Mouse (Mus musculus) adrenal gland, adult 18-20 months (tissue): ENCODE results near the gene Gja5. TPM values are rescaled to one million over a fixed set of nuclear protein-coding genes. Genes with fewer than 3 reads are reported as not detected.

Experiments used
- DNase-seq, 2 experiments: peaks; one replicate each; pipeline ENCODE4 v3.0.0; 2021 to 2022; ENCODE audit warnings: low spot score in 2 of 2
- total RNA-seq, 2 experiments: library from RNA; stranded (reverse); gene quantifications; 1 replicate in 1 of 2; 2 replicates in 1 of 2; pipeline ENCODE4 v1.2.3; 2021

The Gja5 gene
- total RNA-seq, 2 experiments from 2014 or later, result 1.3 to 2.3 TPM

DNA sequence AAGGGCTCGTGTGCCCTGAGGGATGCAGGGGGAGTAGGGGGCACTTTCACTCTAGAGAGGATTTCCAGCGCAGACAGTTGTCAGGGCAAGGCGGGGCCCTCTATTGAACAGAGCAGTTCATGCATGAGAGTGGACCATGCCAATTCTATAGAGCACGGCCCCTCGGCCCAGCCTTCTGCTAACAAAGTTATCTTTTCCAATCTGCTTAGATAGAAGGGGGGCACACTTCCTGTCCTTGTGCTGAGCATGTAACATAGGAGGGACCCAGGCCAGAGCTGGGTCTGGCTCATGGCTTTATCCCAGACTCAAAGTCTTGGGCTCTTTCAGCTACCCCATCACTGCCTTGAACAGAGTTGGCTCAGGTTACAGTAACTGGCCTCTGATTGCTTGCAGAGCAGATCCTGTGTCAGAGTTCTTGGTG, 26.8 kb downstream of the Gja5 start:
- DNase-seq, result no peak

DNA sequence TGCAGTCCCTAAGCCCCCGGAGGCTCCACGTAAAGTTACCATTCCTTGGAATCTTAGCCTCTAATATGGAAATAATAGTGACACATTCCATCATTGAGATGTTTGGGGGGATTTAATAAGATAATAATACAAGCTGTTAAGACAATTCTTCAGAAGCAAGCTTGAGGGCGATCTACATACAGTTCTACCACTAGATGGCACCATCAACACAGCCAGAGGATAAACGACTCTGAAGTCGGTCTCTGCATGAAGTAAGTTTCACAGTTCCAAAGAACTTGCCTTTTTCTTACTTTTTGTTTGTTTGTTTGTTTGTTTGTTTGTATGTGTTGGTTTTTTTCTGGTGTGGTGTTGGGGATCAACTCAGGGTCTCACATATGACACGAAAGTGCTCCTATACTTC, 31.7 kb downstream of the Gja5 start:
- no peak for DNase-seq

DNA sequence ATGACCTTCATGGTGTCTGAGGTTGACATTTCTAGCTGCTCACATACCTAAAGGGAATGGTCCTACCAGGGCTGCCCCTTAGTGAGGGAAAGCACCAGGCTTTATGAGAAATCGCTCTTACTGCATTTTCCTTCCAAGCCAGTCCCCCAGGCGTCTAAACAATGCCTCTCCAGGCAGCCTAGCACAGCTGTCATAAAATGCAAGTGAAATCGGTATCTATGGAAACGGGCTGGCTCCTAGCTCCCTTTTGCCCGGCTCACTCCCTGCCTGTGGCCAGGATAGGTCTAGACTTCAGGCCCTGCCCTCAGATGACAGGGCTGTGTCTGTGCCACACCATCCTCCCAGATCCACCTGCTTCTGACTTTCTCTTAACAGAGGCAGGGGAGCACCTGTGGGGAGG, 33.1 kb downstream of the Gja5 start:
- no peak for DNase-seq

DNA sequence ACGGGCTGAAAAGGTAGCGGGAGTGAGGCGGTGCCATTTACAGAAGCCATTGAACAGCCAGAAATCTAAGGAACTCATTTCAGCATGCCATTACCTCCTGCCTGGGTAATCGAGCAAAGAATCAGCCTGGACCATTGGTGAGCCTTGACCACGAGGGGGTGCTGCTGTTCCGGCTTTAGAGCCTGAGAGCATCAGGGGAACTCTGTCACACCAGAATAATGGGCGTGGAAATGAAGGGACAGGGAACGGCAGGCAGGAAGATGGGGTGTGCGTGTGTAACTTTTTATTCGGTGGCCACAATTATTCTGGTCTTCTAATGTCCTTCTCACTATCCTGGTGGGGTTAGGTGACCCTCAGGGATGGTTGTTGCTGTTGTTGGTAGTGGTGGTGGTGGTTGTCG, 34.2 kb downstream of the Gja5 start:
- peak; percentile 70 to 81 for DNase-seq

DNA sequence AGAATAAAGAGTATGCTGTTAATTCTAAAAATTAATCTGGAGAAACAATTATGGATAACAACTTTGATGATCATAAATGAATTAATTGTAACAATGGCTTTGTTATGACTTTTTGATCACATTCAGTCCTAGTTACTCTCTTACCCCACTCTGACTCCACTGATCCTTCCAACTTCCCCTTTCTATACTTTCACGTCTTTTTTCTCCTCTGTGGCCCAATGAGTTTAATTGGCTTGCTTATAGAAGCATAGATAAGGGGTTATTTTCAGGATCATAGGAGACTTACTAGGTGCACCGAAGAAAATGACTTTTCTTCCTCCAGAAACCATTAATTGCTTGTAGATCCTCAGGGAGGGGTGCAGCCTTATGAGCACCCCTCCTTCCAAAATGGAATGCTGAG, 38.2 kb downstream of the Gja5 start:
- DNase-seq, result no peak

DNA sequence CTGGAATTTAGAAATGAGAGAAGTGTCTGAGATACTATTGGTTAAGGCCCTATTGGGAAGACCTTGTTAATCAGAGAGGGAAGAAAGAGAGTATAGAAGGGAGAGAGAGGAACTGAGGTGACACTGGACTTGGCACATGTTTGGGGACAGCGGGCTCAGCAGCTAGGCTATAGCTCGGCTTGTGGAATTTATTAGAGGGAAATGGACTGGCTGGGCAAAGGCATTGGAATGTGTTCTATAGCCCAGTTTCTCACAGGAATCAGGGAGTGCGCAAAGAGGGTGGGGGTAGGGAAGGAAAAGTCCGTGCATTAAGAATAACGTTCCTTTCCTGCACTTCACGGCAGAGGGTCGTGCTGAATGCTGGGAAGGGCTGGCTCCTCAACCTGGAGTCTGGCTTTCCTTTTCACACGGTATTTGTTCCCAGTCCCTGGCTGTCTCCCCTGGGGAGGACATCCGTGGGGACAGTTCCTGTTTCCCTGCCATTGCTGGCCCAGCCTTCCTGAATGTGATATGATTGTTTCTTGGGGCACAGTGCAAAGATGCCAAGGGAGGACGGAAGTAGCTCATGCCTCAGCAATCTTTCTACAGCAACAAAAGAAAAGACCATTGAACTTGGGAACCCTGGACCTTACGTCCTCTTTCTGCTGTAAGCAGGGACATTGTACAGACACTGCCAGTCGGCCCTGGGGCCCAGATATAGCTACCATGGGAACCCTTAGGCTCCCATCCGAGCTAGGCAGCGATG, 49.2 kb downstream of the Gja5 start:
- DNase-seq, result no peak

DNA sequence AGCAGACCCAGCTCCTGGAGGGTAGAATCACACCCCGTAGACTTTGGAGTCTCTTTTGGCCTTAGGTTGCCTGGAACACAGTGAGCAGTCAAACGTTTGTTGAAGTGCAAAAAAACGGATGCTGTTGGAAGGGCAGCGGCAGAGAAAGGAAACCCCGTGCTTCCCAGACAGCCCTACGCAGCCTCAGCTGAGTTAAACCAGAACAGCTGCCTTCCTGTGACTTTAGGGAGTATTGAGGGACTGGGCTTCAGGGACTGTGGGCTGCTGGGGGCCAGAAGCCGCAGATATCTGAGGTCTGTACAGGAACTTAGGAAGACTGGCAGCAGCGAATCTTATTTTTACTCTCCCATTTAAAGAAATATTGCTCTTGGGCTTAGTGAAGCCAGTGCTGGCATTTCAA, 56.1 kb downstream of the Gja5 start:
- DNase-seq, result no peak

DNA sequence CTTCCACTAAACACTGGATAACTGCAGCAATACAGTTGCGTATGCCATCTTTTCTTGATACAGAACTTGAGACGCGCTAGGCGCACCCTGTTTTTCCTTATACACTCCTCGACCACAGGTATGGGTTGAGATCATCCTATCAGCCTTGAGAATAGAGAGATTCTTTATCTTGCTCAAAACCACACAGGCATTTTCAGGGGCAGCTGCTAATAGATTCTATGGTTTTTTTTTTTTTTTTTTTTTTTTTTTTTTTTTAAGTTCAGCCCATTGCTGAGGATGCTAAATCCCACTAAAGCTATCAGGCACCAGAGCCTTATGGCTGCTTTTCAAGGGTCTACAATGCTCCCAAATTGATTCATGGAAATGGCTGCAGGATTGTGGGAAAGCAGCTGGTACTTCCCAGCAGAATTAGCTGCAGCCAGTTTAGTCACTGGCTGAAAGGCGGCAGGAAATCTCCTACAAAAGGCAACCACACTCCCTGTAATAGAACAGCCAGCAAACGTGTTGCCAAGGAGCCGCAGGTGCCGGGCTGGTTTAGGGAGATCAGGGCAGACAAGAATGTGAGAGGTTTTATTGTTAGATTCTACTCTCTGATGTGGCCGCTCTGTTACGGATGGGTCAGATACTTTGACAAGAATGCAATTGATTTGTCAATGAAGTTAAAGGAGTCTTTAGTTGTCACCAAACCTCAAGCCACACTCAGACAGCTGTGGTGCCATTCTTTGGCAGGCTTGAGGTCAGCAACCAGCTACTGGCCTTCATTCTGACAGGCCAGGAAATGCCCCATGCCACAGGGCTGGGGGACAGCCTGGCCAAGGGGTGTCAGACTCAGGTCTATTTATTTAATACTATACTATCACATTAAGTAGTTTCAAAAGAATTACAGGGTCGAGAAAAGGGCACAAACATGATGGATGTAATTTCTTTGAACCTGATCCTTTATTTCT, 58.9 kb downstream of the Gja5 start:
- no peak for DNase-seq

DNA sequence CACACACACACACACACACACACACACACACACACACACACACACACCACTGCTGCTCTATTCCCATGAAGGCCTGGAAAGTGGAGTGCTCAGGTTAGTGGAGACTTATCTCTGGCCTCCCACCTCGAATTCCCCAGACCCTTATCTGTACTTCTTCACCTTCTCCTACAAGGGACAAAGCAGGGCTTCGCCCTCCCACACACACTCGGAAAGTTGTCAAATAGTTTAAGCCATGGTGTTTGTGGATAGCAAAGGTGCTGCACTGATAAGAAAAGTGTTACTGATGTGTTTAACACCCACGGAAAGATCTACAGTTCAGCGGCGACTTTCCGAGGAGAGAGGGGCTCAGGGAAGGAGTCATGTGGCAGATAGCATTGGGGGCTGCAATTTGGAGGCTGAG, 66.5 kb downstream of the Gja5 start:
- no peak for DNase-seq

DNA sequence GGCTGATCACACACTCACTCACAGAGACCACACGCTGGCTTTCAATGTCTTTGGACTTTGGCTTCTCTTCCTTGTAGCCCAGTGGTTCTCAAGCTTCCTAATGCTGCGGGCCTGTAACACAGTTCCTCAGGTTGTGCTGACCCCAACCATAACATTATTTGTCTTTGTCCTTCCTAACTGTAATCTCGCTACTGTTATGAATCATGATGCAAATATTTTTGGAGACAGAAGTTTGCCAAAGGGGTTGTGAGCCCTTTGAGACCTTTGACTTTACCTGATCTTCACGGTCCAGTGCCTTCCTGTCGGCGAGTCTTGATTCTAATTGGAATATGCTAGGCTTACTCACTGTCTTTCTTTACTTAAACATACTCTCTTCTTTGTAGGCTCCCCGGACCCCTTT, 70.0 kb downstream of the Gja5 start:
- DNase-seq, result no peak

DNA sequence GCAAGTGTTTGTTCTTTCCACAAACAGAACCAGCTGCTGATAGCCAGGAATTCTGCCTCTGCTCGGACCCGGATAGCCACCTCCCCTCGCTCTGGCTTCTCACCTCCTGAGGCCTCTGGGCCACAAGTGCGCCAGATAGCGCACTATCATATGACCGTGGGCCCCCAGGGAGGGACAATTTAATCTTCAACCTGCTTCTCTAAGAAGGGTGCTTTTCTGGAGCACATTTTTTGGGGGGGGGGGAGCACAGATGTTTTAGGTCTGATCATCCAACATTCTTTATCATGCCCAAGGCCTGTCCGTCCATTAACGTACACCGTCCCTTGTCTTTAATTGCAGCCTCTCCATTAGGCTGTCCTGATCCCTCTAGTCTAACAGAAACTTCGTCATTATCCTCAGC, 71.1 kb downstream of the Gja5 start:
- no peak for DNase-seq

DNA sequence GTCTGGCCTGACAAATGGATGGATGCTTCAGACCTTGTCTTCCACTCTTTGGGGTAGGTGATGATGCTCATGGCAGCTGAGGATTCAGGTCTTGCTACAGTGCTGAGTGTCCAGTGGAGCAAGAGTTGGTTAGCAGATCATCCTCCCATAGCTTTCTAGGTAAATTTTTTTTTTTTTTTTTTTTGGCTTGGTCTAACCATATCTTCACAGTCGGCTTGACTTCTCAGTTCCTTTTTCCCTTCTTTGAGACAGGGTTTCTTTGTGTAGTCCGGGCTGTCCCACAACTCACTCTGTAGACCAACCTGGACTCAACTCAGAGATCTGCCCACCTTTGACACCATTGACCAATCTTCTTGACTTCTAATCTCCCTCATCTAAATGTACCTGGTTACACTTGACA, 73.0 kb downstream of the Gja5 start:
- no peak for DNase-seq

DNA sequence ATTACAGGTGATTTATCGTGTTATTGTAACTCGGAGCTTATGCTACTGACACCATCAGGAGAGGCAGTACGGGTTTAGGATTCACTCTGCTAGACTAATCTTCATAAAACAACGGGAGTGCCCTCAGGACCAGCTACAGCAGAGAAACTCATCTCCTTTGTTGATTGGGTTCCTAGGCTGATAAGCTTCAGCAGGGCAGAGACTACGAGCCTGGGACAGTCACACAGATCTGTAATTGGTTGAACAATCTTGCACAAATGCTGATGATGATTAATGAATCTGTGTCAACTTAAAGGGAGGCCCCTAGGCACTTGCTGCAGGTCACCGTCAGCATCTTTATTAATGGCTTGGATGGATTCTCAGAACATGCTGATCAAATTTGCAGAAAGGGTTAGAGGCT, 74.0 kb downstream of the Gja5 start:
- DNase-seq, result no peak

DNA sequence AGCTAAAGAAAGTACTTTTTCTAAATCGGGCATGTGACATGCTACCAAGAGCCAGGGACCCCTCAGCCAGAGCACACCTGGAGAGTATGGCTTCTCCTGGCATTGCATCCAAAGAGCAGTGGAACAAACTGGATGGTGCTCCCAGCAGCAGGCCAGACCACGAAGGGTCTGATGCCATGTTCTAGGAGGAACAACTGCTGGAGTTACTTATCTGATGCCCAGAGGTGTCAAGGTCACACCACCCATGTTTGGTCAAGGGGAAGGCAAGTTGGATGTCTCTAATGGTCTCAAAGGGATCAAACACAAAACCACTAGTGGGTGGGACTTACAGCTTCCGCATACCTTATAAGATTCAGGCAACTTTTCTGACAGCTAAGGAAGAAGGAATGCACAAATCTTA, 74.5 kb downstream of the Gja5 start:
- DNase-seq, result no peak

DNA sequence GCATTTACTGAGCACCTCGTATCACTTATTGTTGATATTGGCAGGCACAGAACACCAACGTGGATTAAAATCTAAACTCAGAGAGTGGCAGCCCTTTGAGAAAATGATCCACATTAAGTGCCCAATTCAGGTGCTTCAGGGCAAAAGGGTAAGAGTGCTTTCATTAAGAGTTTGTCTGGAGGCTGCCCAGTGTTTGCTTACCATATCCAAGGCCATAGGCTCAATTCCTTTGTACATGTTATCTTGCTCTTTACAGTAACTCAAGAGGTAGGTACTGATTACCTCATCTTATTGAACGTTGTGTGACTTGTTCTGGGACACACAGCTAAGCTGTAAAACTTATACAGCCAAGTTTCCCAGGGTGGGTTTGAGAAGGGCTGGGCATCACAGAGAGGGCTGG, 77.3 kb downstream of the Gja5 start:
- DNase-seq, result no peak

DNA sequence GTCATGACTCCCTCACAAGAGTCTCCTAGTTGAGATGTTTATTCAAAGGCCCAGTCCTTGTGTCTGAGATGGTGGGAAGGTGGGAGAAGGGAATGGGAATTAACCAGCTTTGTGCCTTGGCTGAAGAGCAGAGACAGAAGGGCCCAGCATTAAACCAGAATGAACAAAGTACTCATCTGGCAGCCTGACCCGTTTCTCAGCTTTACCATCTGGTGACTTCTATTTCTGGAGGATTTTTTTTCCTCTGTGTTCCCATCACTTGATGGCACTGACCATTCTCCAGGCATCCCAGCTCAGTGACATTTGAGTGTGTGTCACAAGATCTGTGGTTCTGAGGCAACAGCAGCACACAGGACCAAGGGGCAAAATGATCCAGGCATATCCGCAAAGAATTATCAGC, 78.2 kb downstream of the Gja5 start:
- no peak for DNase-seq

DNA sequence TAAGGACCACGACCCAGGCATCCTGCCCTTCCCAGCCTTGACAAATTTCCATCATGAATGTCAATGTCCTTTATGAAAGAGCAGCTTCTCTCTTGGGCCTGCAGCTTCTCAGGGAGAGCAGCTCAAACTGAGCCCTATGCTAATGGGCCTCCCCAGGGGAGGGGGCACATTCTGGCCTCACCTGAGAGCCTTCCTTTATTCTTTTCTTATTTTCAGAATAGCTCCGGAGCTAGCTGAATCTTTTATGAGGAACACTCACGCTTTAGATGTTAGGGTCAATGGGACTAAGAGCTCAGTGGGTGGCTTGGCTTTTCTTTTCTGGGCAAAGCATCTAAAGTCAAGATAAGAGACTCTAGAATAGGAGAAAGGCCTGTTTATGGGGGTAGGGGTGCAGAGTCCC, 88.0 kb downstream of the Gja5 start:
- no peak for DNase-seq

DNA sequence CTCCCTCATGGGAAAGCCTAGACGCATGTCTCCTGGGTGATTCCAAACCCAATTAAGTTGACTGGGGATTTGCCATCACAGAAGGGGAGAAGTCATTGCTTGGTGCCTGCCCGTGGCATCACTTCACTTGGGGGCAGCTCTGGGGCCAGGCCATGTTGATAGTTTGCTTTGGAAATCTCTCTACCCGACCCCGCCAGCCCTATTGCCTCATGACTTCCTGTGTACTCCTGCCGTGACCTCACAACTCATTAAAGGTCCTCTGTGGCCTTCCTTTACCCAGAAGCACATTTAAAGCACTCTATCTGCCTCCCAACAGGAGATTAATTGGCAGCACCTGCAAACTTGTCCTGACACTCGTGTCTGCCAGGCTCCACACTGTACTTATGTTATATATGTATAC, 93.3 kb downstream of the Gja5 start:
- DNase-seq, result no peak

DNA sequence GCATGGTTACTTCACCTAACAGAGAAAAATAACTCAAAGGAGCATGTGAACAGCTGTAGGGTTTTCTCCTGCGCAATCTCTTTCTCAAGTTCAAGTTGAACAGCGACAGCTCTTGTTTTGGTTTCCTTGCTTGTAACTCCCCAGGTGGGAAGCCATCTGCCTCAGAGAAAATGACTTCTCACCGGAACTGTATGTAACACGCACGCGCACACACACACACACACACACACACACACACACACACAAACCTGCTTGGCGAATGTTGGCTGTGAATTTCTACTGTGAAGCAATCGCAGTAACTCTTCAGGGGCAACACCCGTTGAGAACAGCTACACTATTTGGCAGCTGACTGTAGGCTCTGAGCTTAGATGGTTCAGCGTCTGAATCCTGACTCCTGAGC, 98.6 kb downstream of the Gja5 start:
- DNase-seq, result no peak

DNA sequence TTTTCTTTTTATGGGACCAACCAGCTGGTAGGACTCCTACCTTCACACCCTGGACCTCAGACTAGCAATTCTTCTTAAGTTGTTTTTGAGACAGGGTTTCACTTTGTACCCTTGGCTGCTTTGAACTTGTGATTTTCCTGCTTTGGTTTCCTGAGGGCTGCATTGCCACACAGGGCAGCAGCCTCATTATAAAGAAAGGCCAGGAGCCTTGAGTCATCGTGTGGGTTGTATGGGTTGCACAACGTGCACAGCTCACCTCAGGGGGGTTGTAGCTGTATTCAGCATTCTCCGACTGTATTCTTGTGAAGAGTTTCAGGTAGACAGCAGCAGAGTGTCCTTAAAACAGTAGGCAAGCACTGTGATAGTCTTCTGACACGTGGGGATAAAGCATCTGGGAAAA, 100.0 kb downstream of the Gja5 start:
- no peak for DNase-seq

DNA sequence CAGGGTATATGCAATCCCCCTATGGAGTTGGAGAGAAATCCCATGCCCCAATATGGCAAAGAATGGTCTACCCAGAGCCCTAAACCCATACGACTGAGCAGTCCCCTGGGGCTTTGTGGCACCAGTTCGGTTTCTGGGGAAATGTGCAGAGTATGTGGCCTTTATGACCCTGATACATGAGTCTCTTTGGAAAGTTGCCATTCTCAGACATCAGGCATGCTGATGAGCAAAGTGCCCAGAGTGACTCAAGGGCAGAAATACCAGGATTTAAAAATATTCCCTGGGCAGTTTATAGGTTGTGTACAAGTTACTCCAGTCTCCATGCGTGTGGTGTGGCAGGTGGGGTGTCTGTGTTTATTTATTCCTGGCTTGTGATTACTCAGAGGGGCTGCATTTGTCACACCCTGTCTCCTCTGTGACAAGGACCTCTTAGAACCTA, 102.5 kb downstream of the Gja5 start:
- DNase-seq, result no peak

DNA sequence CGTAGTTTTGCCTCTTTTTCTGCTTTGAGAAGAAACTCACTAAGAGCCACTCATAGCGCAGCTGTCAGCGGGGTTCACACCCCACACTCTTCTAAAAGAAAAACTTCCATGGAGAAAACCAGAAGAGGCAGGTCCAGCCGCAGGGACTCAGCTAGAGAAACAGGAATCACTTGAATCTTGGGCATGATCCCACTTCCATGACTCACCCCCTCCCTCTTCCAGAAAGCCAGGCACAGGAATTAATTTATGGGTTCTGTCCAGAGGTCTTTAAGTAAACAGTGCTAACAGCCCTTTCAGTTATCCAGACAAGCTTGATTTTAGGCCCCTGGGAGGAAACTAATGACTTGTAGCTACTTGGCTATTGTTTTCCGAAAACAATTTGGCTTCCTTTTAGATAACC, 120.7 kb downstream of the Gja5 start:
- DNase-seq, result peak; percentile 5 to 21
